Mouse (Mus musculus) ES-Bruce4 (cell line): ENCODE measurements at regions not wholly inside any gene's neighbourhood (a gene's known extent, or its start where the extent isn't known, plus 50 kb on each side); places are given as distances from the start of the nearest gene placed in this dataset.

Experiments used
- H3K27ac ChIP-seq: 2 replicates; pipeline ENCODE4 v1.5.1; 2012; ENCODE audit warnings: low read length, inconsistent platforms; ENCODE audit not compliant: insufficient read depth
- H3K27me3 ChIP-seq: 2 replicates; pipeline ENCODE4 v1.6.1; 2012; ENCODE audit warnings: mild to moderate bottlenecking, low read length, inconsistent platforms; ENCODE audit not compliant: control insufficient read depth, poor library complexity, insufficient read depth, severe bottlenecking
- H3K36me3 ChIP-seq: 2 replicates; pipeline ENCODE4 v1.6.1; 2012; ENCODE audit warnings: inconsistent platforms, mild to moderate bottlenecking, low read length, moderate library complexity; ENCODE audit not compliant: control insufficient read depth, poor library complexity, insufficient read depth, severe bottlenecking
- H3K4me1 ChIP-seq: one replicate; pipeline ENCODE4 v1.8.1; 2011; ENCODE audit warnings: low read length; ENCODE audit not compliant: control insufficient read depth, insufficient read depth
- H3K4me3 ChIP-seq: 2 replicates; pipeline ENCODE4 v1.5.1; 2011; ENCODE audit warnings: low read depth, mild to moderate bottlenecking, low read length
- H3K9ac ChIP-seq: 2 replicates; pipeline ENCODE4 v1.6.1; 2012; ENCODE audit warnings: low read depth, mild to moderate bottlenecking, inconsistent platforms; ENCODE audit not compliant: poor library complexity, severe bottlenecking
- H3K9me3 ChIP-seq: replicated peaks from 2 replicates; pipeline ENCODE4 v1.6.1; 2012; ENCODE audit warnings: mild to moderate bottlenecking, low read length, inconsistent platforms; ENCODE audit not compliant: control insufficient read depth, poor library complexity, insufficient read depth, severe bottlenecking
- CTCF ChIP-seq: IDR thresholded peaks from one replicate; pipeline ENCODE4 v1.8.1; 2011; ENCODE audit warnings: low read depth, low read length
- EP300 ChIP-seq: IDR thresholded peaks from 2 replicates; pipeline ENCODE4 v1.6.1; 2011; ENCODE audit warnings: low read depth, low read length; ENCODE audit not compliant: insufficient read depth
- POLR2A ChIP-seq: IDR thresholded peaks from one replicate; pipeline ENCODE4 v1.8.1; 2011; ENCODE audit warnings: low read length; ENCODE audit not compliant: insufficient read depth

GRCm38 (mm10) chr3:147089716-147090115, 237.5 kb downstream of the Ttll7 start:
- Histone ChIP-seq H3K27ac (no peak overlapping the region), H3K4me3 (no peak overlapping the region), H3K9ac (no peak overlapping the region), H3K9me3 (no peaks in the 10 kb centered on the region), H3K36me3 (no peaks in the 10 kb centered on the region), H3K27me3 (no peaks in the 10 kb centered on the region), H3K4me1 (no peaks in the 10 kb centered on the region)
- no peak for TF ChIP-seq EP300
- no peak for TF ChIP-seq CTCF
- TF ChIP-seq POLR2A, result no peak

DNA sequence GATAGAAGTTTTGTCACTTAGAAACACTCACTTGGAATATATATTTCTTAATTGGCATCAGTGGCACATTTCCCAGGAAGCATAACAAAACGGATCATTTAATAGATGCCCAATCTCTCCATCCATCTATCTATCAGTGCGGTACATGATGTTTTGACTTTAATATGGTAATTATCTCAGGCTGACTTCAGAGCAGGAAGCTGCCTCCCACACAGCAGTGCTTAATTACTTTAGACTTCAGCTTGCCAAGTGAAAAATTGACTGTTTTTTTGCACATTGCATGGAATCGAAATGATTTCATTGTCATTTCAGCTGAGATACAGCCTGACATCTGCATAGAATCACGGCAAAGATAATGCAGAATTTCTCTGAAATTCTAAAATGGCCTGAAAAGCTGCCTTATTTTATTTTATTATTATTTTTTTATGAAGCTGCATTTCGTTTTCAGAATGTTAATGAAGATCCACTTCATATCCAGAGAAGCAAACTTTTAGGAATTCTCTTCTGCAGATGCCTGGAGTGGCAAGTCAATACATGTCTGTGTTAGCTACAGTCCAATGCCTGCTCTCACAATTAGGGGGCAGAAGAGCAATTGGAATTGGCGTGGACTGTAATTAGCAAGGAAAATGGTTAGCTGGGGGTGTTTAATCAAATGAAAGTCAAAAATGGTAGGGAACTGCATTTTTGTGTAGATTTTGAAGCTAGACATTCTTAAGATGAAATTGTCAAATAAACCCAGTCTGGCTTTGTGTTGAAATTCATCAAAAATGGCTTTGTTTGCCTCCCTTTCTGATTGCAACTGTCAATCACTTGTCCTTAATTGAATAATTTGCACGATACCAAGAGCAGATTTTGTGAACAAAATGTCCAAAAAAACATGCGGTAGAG, 240.3 kb downstream of the Ttll7 start:
- no peak overlapping the region for H3K9ac ChIP-seq
- TF ChIP-seq POLR2A (no peak), EP300 (no peak), CTCF (no peak)
- H3K4me1 ChIP-seq, result no peaks in the 10 kb centered on the region
- H3K27me3 ChIP-seq, result no peaks in the 10 kb centered on the region
- no peaks in the 10 kb centered on the region for H3K9me3 ChIP-seq
- H3K4me3 ChIP-seq, result no peak overlapping the region
- H3K36me3 ChIP-seq, result no peaks in the 10 kb centered on the region
- no peak overlapping the region for H3K27ac ChIP-seq

DNA sequence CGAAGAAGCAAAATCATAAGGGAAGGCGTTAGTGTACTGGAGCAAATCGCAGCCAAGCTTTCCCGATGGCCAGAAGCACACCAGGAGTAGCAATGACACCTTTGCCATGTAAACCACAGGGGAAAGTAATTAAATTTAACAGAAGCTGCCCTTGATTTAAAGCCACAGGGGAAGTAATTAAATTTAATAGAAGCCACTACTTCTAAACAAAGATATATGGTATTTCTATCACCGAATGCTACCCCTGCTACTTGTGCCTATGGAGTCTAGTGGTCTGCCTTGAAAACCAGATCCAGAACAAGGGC, 240.9 kb downstream of the Ttll7 start:
- Histone ChIP-seq H3K4me3 (no peak overlapping the region), H3K4me1 (no peaks in the 10 kb centered on the region), H3K36me3 (no peaks in the 10 kb centered on the region), H3K27ac (no peak overlapping the region), H3K9ac (no peak overlapping the region), H3K9me3 (no peaks in the 10 kb centered on the region), H3K27me3 (no peaks in the 10 kb centered on the region)
- TF ChIP-seq CTCF (no peak), POLR2A (no peak), EP300 (no peak)

DNA sequence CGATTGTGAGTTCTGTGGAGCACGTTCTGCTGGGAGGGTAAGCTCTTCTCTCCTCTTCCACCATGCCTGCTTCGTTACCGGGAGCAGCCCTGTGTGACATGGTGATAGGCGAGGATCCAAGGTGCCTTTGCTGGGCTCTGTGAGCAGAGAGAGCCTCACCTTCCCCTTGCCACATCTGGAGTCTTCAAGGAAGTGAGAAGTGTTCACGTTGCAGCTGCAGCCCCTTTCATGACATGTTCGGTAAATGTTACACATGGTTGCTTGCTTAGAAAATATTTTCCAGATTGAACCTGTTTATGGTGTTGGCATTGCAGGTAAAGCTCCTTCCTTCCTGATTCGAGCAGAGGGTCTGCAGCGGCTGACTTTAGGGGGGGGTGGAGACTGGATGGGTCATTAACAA, 244.0 kb downstream of the Ttll7 start:
- H3K4me3 ChIP-seq, result no peak overlapping the region
- H3K36me3 ChIP-seq, result no peaks in the 10 kb centered on the region
- H3K9ac ChIP-seq, result no peak overlapping the region
- H3K9me3 ChIP-seq, result no peaks in the 10 kb centered on the region
- H3K4me1 ChIP-seq, result no peaks in the 10 kb centered on the region
- no peak for TF ChIP-seq POLR2A
- no peak for TF ChIP-seq EP300
- no peak for TF ChIP-seq CTCF
- H3K27ac ChIP-seq, result no peak overlapping the region
- no peaks in the 10 kb centered on the region for H3K27me3 ChIP-seq

- Histone ChIP-seq H3K9ac (no peak overlapping the region), H3K27me3 (no peaks in the 10 kb centered on the region), H3K9me3 (no peaks in the 10 kb centered on the region), H3K36me3 (no peaks in the 10 kb centered on the region), H3K27ac (no peak overlapping the region), H3K4me3 (no peak overlapping the region), H3K4me1 (no peaks in the 10 kb centered on the region)
- TF ChIP-seq POLR2A, result no peak
- TF ChIP-seq CTCF, result no peak
- TF ChIP-seq EP300, result no peak
These were observed 246.0 kb downstream of the Ttll7 start for GRCm38 (mm10) chr3:147098065-147098580.

DNA sequence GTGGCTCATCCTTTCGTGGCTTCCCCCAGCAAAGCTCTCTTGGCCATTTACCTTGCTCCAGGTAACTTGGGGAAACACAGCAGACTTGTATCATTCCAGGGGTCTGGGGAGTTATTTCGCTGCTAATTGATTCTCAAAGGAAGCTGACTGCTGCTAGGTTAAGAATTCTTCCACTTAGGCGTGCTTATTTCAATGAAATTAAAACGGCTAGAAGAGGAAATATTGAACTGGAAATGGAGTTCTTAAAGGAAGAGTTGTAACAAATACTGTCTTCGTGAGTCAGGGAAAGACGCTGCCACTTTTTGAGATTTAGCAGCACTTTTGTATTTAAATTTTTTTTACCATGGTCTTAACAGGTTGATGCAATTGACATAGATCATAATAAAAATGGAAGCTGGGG, 246.4 kb downstream of the Ttll7 start:
- no peaks in the 10 kb centered on the region for H3K4me1 ChIP-seq
- no peaks in the 10 kb centered on the region for H3K9me3 ChIP-seq
- TF ChIP-seq POLR2A (no peak), CTCF (no peak), EP300 (no peak)
- H3K4me3 ChIP-seq, result no peak overlapping the region
- H3K36me3 ChIP-seq, result no peaks in the 10 kb centered on the region
- no peak overlapping the region for H3K27ac ChIP-seq
- no peaks in the 10 kb centered on the region for H3K27me3 ChIP-seq
- no peak overlapping the region for H3K9ac ChIP-seq
